Mouse (Mus musculus) CH12.LX (cell line): ENCODE measurements at regions not wholly inside any gene's neighbourhood (a gene's known extent, or its start where the extent isn't known, plus 50 kb on each side); places are given as distances from the start of the nearest gene placed in this dataset.

Source experiments
- DNase-seq: peaks from one replicate; pipeline ENCODE4 v3.0.0-alpha.2; 2013; ENCODE audit errors: extremely low read depth
- H3K27ac ChIP-seq: 2 replicates; pipeline ENCODE4 v1.5.1; 2012; ENCODE audit warnings: low read depth, mild to moderate bottlenecking, control low read depth, moderate library complexity; ENCODE audit not compliant: insufficient read depth
- H3K27me3 ChIP-seq: replicated peaks from 2 replicates; pipeline ENCODE3; 2012; ENCODE audit warnings: inconsistent platforms
- H3K36me3 ChIP-seq, 2 experiments: replicated peaks in 1 of 2; 2 replicates each; pipeline versions ENCODE3 to v1.6.1; 2012; ENCODE audit warnings: inconsistent platforms in 1 of 2, low read length in 1 of 2, mild to moderate bottlenecking in 1 of 2, mixed read lengths in 1 of 2, moderate library complexity in 1 of 2; ENCODE audit not compliant: control insufficient read depth in 1 of 2, insufficient read depth in 1 of 2
- H3K4me1 ChIP-seq, 2 experiments: 2 replicates each; pipeline ENCODE4 v1.6.1; 2012; ENCODE audit warnings: inconsistent platforms in 1 of 2, moderate library complexity in 1 of 2; ENCODE audit not compliant: insufficient read depth in 2 of 2, control insufficient read depth in 1 of 2
- H3K4me2 ChIP-seq: 2 replicates; pipeline ENCODE4 v1.6.1; 2012; ENCODE audit warnings: low read depth, mild to moderate bottlenecking, control low read depth; ENCODE audit not compliant: poor library complexity, insufficient read depth, severe bottlenecking
- H3K4me3 ChIP-seq, 3 experiments: fragments of 150-350 bp in 1 of 3; sonication (generic) in 1 of 3; replicated peaks in 1 of 3; 2 replicates each; pipeline versions ENCODE3 to v1.5.1; 2011 to 2012; ENCODE audit warnings: low read depth in 2 of 3, low read length in 2 of 3, mild to moderate bottlenecking in 2 of 3, moderate library complexity in 2 of 3, control low read depth in 1 of 3, improper control_type of control experiment in 1 of 3, inconsistent platforms in 1 of 3, mixed read lengths in 1 of 3; ENCODE audit not compliant: poor library complexity in 1 of 3
- H3K79me2 ChIP-seq: replicated peaks from 2 replicates; pipeline ENCODE4 v1.6.1; 2012; ENCODE audit warnings: mild to moderate bottlenecking, moderate library complexity; ENCODE audit not compliant: control insufficient read depth, poor library complexity, insufficient read depth, severe bottlenecking; ENCODE audit errors: extremely low read depth
- H3K9ac ChIP-seq: 2 replicates; pipeline ENCODE4 v1.6.1; 2012; ENCODE audit warnings: low read depth, mild to moderate bottlenecking, control low read depth, moderate library complexity; ENCODE audit not compliant: insufficient read depth
- H3K9me3 ChIP-seq: replicated peaks from 2 replicates; pipeline ENCODE3; 2012; ENCODE audit warnings: low read length, inconsistent platforms, mixed read lengths
- CHD2 ChIP-seq: IDR thresholded peaks from 2 replicates; pipeline ENCODE4 v1.6.1; 2011; ENCODE audit warnings: low read length, improper control_type of control experiment
- CTCF ChIP-seq, 2 experiments: IDR thresholded peaks in 1 of 2; conservative IDR thresholded peaks in 1 of 2; 2 replicates each; pipeline ENCODE4 v1.5.1; 2011 to 2012; ENCODE audit warnings: low read depth in 2 of 2, low read length in 2 of 2, improper control_type of control experiment in 1 of 2, inconsistent platforms in 1 of 2, mild to moderate bottlenecking in 1 of 2, moderate library complexity in 1 of 2
- E2F4 ChIP-seq: IDR thresholded peaks from 2 replicates; pipeline ENCODE4 v1.6.1; 2011; ENCODE audit warnings: low read depth, low read length, improper control_type of control experiment; ENCODE audit not compliant: insufficient replicate concordance
- ELF1 ChIP-seq: IDR thresholded peaks from 2 replicates; pipeline ENCODE4 v1.6.1; 2014; ENCODE audit warnings: low read depth, mild to moderate bottlenecking, inconsistent platforms, low read length, improper control_type of control experiment
- EP300 ChIP-seq: IDR thresholded peaks from 2 replicates; pipeline ENCODE4 v1.6.1; 2011; ENCODE audit warnings: low read length, improper control_type of control experiment
- IRF4 ChIP-seq: IDR thresholded peaks from 2 replicates; pipeline ENCODE4 v1.6.1; 2014; ENCODE audit warnings: low read depth, mild to moderate bottlenecking, inconsistent platforms, low read length, improper control_type of control experiment
- JUN ChIP-seq: IDR thresholded peaks from 2 replicates; pipeline ENCODE4 v1.6.1; 2011; ENCODE audit warnings: low read depth, mild to moderate bottlenecking, low read length, improper control_type of control experiment, moderate library complexity; ENCODE audit not compliant: insufficient read depth
- JUND ChIP-seq: conservative IDR thresholded peaks from 2 replicates; pipeline ENCODE4 v1.6.1; 2011; ENCODE audit warnings: low read depth, low read length, improper control_type of control experiment
- MAX ChIP-seq: IDR thresholded peaks from 2 replicates; pipeline ENCODE4 v1.6.1; 2011; ENCODE audit warnings: low read length, improper control_type of control experiment
- MEF2A ChIP-seq: IDR thresholded peaks from 2 replicates; pipeline ENCODE4 v1.6.1; 2014; ENCODE audit warnings: low read depth, mild to moderate bottlenecking, inconsistent platforms, low read length, improper control_type of control experiment, borderline replicate concordance
- NELFE ChIP-seq: IDR thresholded peaks from 2 replicates; pipeline ENCODE4 v1.6.1; 2011; ENCODE audit warnings: low read depth, low read length, improper control_type of control experiment
- NRF1 ChIP-seq: IDR thresholded peaks from 2 replicates; pipeline ENCODE4 v1.6.1; 2014; ENCODE audit warnings: low read depth, mild to moderate bottlenecking, inconsistent platforms, low read length, improper control_type of control experiment, moderate library complexity
- POLR2A ChIP-seq: IDR thresholded peaks from 2 replicates; pipeline ENCODE4 v1.6.1; 2011; ENCODE audit warnings: low read depth, mild to moderate bottlenecking, improper control_type of control experiment, low read length
- POLR2AphosphoS2 ChIP-seq: IDR thresholded peaks from 2 replicates; pipeline ENCODE4 v1.6.1; 2011; ENCODE audit warnings: low read depth, low read length, improper control_type of control experiment
- RAD21 ChIP-seq: IDR thresholded peaks from 2 replicates; pipeline ENCODE4 v1.6.1; 2011; ENCODE audit warnings: low read depth, mild to moderate bottlenecking, low read length, improper control_type of control experiment, moderate library complexity
- RCOR1 ChIP-seq: conservative IDR thresholded peaks from 2 replicates; pipeline ENCODE4 v1.6.1; 2012; ENCODE audit warnings: low read depth, mild to moderate bottlenecking, inconsistent platforms, low read length, improper control_type of control experiment
- SIN3A ChIP-seq: IDR thresholded peaks from 2 replicates; pipeline ENCODE4 v1.6.1; 2012; ENCODE audit warnings: low read length, improper control_type of control experiment, inconsistent platforms
- SMC3 ChIP-seq: IDR thresholded peaks from 2 replicates; pipeline ENCODE4 v1.6.1; 2011; ENCODE audit warnings: low read depth, low read length, improper control_type of control experiment
- UBTF ChIP-seq: IDR thresholded peaks from 2 replicates; pipeline ENCODE4 v1.6.1; 2012; ENCODE audit warnings: low read depth, mild to moderate bottlenecking, inconsistent platforms, low read length, improper control_type of control experiment, moderate library complexity
- USF1 ChIP-seq: IDR thresholded peaks from 2 replicates; pipeline ENCODE4 v1.6.1; 2014; ENCODE audit warnings: low read depth, mild to moderate bottlenecking, inconsistent platforms, low read length, improper control_type of control experiment
- ZC3H11A ChIP-seq: IDR thresholded peaks from 2 replicates; pipeline ENCODE4 v1.6.1; 2012; ENCODE audit warnings: low read depth, mild to moderate bottlenecking, inconsistent platforms, low read length, improper control_type of control experiment
- ZKSCAN1 ChIP-seq: IDR thresholded peaks from 2 replicates; pipeline ENCODE4 v1.6.1; 2012; ENCODE audit warnings: low read depth, inconsistent platforms, low read length, improper control_type of control experiment, borderline replicate concordance
- dilution Hi-C: fragments of 300-500 bp; cut with MboI; formaldehyde crosslinking; loops from 2 replicates; pipeline ENCODE4 v1.14.3; 2020; ENCODE audit warnings: low sequenced_read_pairs; ENCODE audit not compliant: extremely low pct_unique_long_range_greater_than_20kb, extremely low pct_ligation_motif_present
- in situ Hi-C: fragments of 300-500 bp; cut with MboI; formaldehyde crosslinking; loops from 3 replicates; pipeline ENCODE4 v1.14.3; 2019; ENCODE audit warnings: low sequenced_read_pairs, low pct_ligation_motif_present, low pct_unique_long_range_greater_than_20kb, mixed read lengths

DNA sequence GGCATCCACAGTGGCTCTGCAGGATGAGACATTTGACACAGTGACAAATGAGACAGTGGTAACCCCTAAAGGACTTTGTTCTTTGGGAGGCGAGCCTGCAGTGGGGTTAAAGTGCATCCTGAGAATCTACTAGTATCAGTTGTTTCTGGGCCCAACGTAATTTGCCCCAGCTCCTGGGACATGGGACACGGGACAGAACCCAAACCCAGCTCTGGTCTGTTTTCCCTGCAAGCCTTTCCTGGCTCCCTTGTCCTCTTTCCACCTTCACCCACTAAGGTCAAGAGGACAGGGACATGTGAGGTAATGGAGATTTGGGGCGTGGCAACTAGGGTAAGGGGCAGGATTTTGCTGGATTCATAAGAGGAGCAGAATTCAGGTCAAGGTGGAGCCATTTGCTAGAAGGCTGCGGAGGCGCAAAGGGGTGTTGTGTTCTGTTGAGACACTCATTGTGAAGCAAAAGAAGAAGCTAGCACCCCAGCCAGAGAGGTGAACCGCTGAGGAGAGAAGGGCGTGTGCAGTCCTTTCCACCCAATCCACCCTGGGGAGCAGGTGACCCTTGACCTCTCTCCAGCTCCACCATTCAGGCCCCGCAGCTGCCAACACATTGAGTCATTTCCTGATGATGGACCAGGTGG lies 80.6 kb upstream of the Mgmt start:
- TF ChIP-seq POLR2A (no peak), IRF4 (no peak), EP300 (no peak), E2F4 (no peak), RAD21 (no peak), JUND (no peak)
- no peaks in the 10 kb centered on the region for H3K36me3 ChIP-seq
- no peak overlapping the region for H3K9ac ChIP-seq
- DNase-seq, result no peak
- in situ Hi-C loops (no loop called here), dilution Hi-C loops (no loop called here)
- no peaks in the 10 kb centered on the region for H3K79me2 ChIP-seq
- no peak overlapping the region for H3K4me2 ChIP-seq
- H3K27me3 ChIP-seq, result no peaks in the 10 kb centered on the region
- no peaks in the 10 kb centered on the region for H3K4me1 ChIP-seq
- H3K27ac ChIP-seq, result no peak overlapping the region
- no peaks in the 10 kb centered on the region for H3K9me3 ChIP-seq
- H3K4me3 ChIP-seq, result no peak overlapping the region

DNA sequence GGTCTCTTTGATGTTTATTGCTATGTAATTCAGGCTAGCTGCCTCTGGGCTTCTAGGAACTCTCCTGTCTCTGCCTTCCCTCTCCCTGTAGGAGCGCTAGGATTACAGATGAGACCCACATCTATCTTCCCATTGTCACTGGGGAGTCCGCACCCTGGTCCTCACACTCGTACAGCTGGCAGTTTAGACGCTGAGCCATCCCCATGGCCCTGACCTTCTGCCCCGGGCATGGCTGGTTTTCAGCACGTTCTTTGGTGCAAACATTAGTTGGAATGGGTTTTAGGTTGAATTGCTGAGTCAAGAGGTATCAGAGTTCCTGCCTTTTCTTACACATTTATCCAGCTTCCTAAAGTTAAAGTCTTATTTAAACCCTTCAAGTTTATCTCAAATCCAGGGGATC lies 79.7 kb upstream of the Mgmt start:
- dilution Hi-C loops, result no loop called here
- Histone ChIP-seq H3K9me3 (no peaks in the 10 kb centered on the region), H3K9ac (no peak overlapping the region), H3K4me2 (no peak overlapping the region), H3K36me3 (no peaks in the 10 kb centered on the region), H3K4me1 (no peaks in the 10 kb centered on the region)
- TF ChIP-seq SIN3A (no peak), POLR2AphosphoS2 (no peak), SMC3 (no peak), UBTF (no peak), USF1 (no peak), MAX (no peak)
- TF ChIP-seq, all 38 proteins: peak for 0
- Histone ChIP-seq H3K79me2 (no peaks in the 10 kb centered on the region), H3K4me3 (no peak overlapping the region), H3K27me3 (no peaks in the 10 kb centered on the region), H3K27ac (no peak overlapping the region)
- in situ Hi-C loops, result no loop called here
- DNase-seq, result no peak

DNA sequence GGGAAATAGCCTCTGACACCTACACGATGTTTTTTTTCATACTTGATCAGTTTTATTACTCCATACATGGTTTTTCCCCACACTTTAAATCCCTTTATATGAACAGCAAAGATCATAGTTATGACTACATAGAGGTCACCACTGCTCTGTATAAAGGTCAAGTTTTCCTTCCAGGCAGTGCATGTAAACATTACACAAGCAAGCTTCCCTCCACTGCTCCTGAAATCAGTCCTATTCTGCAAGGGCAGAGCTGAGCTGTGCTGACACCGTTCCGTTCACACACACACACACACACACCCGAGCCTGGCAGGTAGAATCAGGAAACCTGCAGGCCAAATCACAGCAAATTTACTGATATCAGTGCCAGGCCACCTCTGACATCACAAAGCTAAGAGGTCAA lies 74.1 kb upstream of the Mgmt start:
- Histone ChIP-seq H3K4me3 (no peak overlapping the region), H3K36me3 (no peaks in the 10 kb centered on the region), H3K9me3 (no peaks in the 10 kb centered on the region), H3K27me3 (no peaks in the 10 kb centered on the region), H3K4me1 (no peaks in the 10 kb centered on the region), H3K79me2 (no peaks in the 10 kb centered on the region), H3K4me2 (no peak overlapping the region), H3K9ac (no peak overlapping the region), H3K27ac (no peak overlapping the region)
- dilution Hi-C loops (no loop called here), in situ Hi-C loops (no loop called here)
- TF ChIP-seq ELF1, result no peak
- TF ChIP-seq ZC3H11A, result no peak
- no peak for TF ChIP-seq MEF2A
- TF ChIP-seq POLR2AphosphoS2, result no peak
- TF ChIP-seq NELFE, result no peak
- TF ChIP-seq ZKSCAN1, result no peak
- no peak for TF ChIP-seq CTCF (conservative IDR thresholded peaks at IDR 0.05 in 1 of 2, IDR thresholded peaks at IDR 0.05 in 1 of 2; ENCODE audit: low read depth in 2 of 2, low read length in 2 of 2)
- no peak for TF ChIP-seq RCOR1
- TF ChIP-seq JUN, result no peak
- no peak for TF ChIP-seq MAX
- no peak for TF ChIP-seq UBTF
- TF ChIP-seq NRF1, result no peak
- no peak for TF ChIP-seq CHD2
- DNase-seq, result no peak
